14 mouse cellular contexts compared by ENCODE assay signal in genomic region chr10:115099890-115100580, GRCm38 (mm10).
DNase-seq lines count a peak whose midpoint lies in the region.
"Had no signal": no experiment of that assay in that cellular context is flagged by ENCODE, and none has a peak within 500 bp of the region (broad histone marks: within the 10 kb centered on the region; RNA-seq: fewer than 3 reads in every experiment).

No protein-coding gene starts in this region.

- no peak overlapping the region for H3K4me3 ChIP-seq in limb, embryonic 10.5 days
- H3K4me3 ChIP-seq: embryonic facial prominence, embryonic 10.5 days; forebrain, embryonic 13.5 days; heart, embryonic 15.5 days had no signal

- no peaks in the 10 kb centered on the region for H3K27me3 ChIP-seq in limb, embryonic 10.5 days (ENCODE audit: low read depth, poor library complexity, severe bottlenecking)
- H3K27me3 ChIP-seq: forebrain, embryonic 13.5 days; heart, embryonic 15.5 days had no signal

- no peak overlapping the region for H3K27ac ChIP-seq in limb, embryonic 10.5 days
- H3K27ac ChIP-seq: embryonic facial prominence, embryonic 10.5 days; forebrain, embryonic 13.5 days; heart, embryonic 15.5 days had no signal

- no peaks in the 10 kb centered on the region for H3K9me3 ChIP-seq in limb, embryonic 10.5 days (replicated peaks)
- H3K9me3 ChIP-seq: embryonic facial prominence, embryonic 10.5 days; forebrain, embryonic 13.5 days; heart, embryonic 15.5 days had no signal

- no peaks in the 10 kb centered on the region for H3K4me1 ChIP-seq in limb, embryonic 10.5 days
- H3K4me1 ChIP-seq: embryonic facial prominence, embryonic 10.5 days; forebrain, embryonic 13.5 days; heart, embryonic 15.5 days had no signal

- no peaks in the 10 kb centered on the region for H3K36me3 ChIP-seq in limb, embryonic 10.5 days
- H3K36me3 ChIP-seq: embryonic facial prominence, embryonic 10.5 days; heart, embryonic 15.5 days had no signal

- peak; percentile 7 for DNase-seq in gastrocnemius, postnatal 14 days
- no peak for DNase-seq in gastrocnemius, postnatal 36 days
- peak; percentile 6 for DNase-seq in ES-CJ7 (ENCODE audit: low read depth, low spot score)
- peak; percentile 30 for DNase-seq in adrenal gland, postnatal 25 days
- DNase-seq in cerebellum, postnatal 36 days = peak; percentile 57 to 58
- no peak for DNase-seq in lung, postnatal 25 days (ENCODE audit: low spot score)
- no peak for DNase-seq in limb, embryonic 10.5 days (ENCODE audit: low spot score)
- DNase-seq in frontal cortex, postnatal 25 days (ENCODE audit: low spot score in 2 of 2) = no peak
- DNase-seq: kidney, adult 11 months; layer of hippocampus, adult 9-11 months; lung, postnatal 10 days had no signal

- intact Hi-C loops in gastrocnemius, postnatal 14 days (cut with DNase I; ENCODE audit: low total_unique reads) = no loop called here
- intact Hi-C loops in gastrocnemius, postnatal 36 days (cut with DNase I) = no loop called here

- 82% methylated on average over 9 of the region's 9 CpGs for WGBS in limb, embryonic 10.5 days

Comparison
In these comparisons a context has a peak if more than half of its experiments do, and no peak if none do; other contexts are left out.
1. DNase-seq: peak in gastrocnemius, postnatal 14 days (single experiment), ES-CJ7 (single experiment), adrenal gland, postnatal 25 days (single experiment) and cerebellum, postnatal 36 days (2 of 2); none in gastrocnemius, postnatal 36 days (0 of 2), lung, postnatal 25 days (single experiment), limb, embryonic 10.5 days (single experiment) and frontal cortex, postnatal 25 days (0 of 2).